Mouse (Mus musculus) bone marrow macrophage, adult 2 months (primary cell): ENCODE results near the gene Stag1. TPM values are rescaled to one million over a fixed set of nuclear protein-coding genes. Genes with fewer than 3 reads are reported as not detected.

Experiments used
- H3K27ac ChIP-seq: 2 replicates; pipeline ENCODE4 v1.5.1; 2012; ENCODE audit warnings: low read depth, low read length; ENCODE audit not compliant: insufficient read depth
- H3K4me1 ChIP-seq: 2 replicates; pipeline ENCODE4 v1.6.1; 2012; ENCODE audit warnings: low read length; ENCODE audit not compliant: control insufficient read depth, insufficient read depth
- H3K4me3 ChIP-seq: 2 replicates; pipeline ENCODE4 v1.5.1; 2012; ENCODE audit warnings: mild to moderate bottlenecking, low read length, moderate library complexity; ENCODE audit not compliant: insufficient read depth
- CTCF ChIP-seq: IDR thresholded peaks from 2 replicates; pipeline ENCODE4 v1.5.1; 2012; ENCODE audit warnings: low read depth, mild to moderate bottlenecking, low read length, moderate library complexity
- POLR2A ChIP-seq: IDR thresholded peaks from 2 replicates; pipeline ENCODE4 v1.6.1; 2012; ENCODE audit warnings: mild to moderate bottlenecking, low read depth, low read length, borderline replicate concordance
- polyA plus RNA-seq: library from polyadenylated mRNA; stranded (reverse); fragments of >200 nt; gene quantifications from 2 replicates; pipeline ENCODE4 v1.2.4, GENCODE M21; 2012; ENCODE audit not compliant: missing spikeins, insufficient read depth, insufficient read length

Gene Stag1
- polyA plus RNA-seq, 1 experiment: 34.1 TPM

DNA sequence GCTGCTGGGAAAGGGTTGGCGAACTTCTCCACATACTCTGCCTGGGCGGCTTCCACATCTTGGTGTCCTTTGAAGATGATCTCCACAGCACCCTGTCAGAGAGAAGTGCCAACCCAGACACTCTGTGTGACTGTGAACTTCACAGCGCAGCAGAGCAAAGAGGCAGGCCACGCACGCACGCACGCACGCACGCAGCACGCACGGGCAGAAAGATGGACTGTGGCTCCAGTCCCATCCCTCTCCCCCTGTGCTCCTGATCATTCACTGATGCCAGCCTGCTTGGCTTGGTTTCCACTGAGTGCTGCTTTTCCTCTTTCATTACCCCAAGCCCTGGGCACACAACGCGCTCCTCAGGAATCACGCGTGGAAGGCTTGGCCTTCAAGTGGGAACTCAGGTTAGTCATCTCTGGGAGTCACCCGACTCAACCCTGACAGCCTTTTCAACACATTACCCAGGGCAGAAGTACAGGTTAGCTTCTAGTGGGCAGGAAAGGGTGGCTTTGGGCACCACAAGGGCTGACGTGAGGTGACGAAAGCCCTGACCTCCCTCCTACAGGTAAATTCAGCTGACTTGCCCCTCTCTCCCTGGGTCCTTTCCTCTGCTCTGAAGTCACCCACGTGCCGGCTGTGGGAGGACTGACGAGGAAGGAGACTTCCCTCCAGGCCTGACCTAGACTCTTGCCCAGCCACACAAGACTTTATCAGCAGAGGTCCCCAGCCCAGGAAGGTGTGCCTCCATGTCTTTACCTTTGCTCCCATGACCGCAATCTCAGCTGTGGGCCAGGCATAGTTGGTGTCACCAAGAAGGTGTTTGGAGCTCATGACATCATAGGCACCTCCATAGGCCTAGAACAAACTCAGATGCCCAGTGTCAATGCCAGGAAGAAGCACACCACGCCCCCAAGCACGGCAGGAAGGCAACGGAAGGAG lies 387.0 kb downstream of the Stag1 start:
- H3K4me3 ChIP-seq: no peak overlapping the region
- H3K4me1 ChIP-seq: no peaks in the 10 kb centered on the region
- TF ChIP-seq CTCF (no peak), POLR2A (no peak)
- no peak overlapping the region for H3K27ac ChIP-seq

DNA sequence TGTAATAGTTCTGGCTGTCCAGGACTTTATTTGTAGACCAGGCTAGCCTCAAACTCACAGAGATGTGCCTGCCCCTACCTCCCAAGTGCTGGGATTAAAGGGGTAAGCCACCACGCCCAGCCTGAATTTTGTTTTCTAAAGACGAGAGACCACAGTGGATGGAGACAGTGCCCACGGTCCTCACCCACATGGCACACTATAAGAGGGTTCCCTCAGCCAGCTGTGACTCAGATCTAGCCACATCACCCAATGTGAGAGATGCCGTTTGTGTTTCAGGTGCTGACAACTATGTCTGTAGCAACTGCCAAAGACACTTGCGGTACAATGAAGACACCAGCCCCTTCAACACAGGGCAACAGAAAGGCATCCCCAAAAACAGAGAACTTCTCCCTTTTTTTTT lies 389.4 kb downstream of the Stag1 start:
- no peak overlapping the region for H3K4me3 ChIP-seq
- no peak for TF ChIP-seq POLR2A
- no peak for TF ChIP-seq CTCF
- no peaks in the 10 kb centered on the region for H3K4me1 ChIP-seq
- no peak overlapping the region for H3K27ac ChIP-seq

DNA sequence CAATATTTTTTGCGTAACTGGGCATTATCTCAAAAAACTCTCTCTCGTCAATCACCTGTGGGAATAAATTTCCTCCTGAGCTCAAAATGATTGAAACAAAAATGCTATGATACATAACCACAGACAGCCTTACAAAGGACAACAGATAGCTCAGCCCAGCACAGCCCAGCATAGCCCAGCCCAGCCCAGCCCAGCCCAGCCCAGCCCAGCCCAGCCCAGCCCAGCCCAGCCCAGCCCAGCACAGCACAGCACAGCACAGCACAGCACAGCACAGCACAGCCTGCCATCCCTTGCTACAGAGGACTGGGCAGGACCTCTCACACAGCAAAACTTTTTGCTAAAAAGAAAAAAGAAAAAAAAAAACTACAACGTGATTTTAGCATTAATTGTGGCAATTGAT lies 390.3 kb downstream of the Stag1 start:
- TF ChIP-seq CTCF (no peak), POLR2A (no peak)
- Histone ChIP-seq H3K4me1 (no peaks in the 10 kb centered on the region), H3K27ac (no peak overlapping the region), H3K4me3 (no peak overlapping the region)

DNA sequence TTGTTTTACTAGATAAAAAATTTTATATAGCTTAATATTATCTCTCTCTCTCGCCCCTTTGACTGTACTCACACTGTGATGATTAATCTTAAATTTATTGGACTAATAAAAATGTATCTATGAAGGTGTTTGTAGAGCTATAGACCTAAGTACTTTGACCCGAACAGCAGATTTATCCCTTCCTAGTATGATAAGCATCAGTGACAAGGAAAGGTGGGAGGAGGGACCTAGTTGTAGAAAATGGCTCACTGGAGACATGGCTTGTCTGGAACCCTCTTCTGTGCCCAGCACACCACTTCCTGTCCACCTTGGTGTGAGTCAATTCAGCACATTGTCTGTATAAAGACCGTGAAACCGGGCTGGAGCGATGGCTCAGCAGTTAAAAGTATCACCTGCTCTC lies 393.0 kb downstream of the Stag1 start:
- H3K4me3 ChIP-seq: no peak overlapping the region

DNA sequence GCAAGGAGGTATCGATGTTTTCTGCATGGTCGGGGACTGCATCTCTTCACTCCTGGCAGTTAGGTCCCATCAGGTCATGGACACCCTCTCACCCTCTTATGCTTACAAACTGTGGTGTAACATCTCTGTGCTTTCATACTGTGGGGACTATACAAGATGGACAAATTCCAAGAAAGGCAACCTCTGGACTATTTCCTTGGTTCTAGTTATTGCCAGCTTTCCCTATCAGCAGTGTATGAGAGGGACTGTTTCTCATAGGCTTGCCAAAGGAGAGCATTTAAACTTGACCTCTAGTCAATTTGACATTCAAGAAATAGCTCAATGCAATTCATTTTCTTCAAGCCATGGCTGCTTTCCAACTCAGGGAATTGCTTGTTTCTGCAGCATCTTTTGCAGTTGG lies 393.7 kb downstream of the Stag1 start:
- no peak for TF ChIP-seq CTCF
- TF ChIP-seq POLR2A: no peak
- H3K4me1 ChIP-seq: no peaks in the 10 kb centered on the region
- H3K4me3 ChIP-seq: no peak overlapping the region
- H3K27ac ChIP-seq: no peak overlapping the region

More for the DNA sequence above, 393.0 kb downstream of the Stag1 start:
- no peak for TF ChIP-seq POLR2A
- no peak for TF ChIP-seq CTCF
- Histone ChIP-seq H3K4me1 (no peaks in the 10 kb centered on the region), H3K27ac (no peak overlapping the region)

- no peaks in the 10 kb centered on the region for H3K4me1 ChIP-seq
- H3K27ac ChIP-seq: no peak overlapping the region
- H3K4me3 ChIP-seq: no peak overlapping the region
- TF ChIP-seq CTCF (no peak), POLR2A (no peak)
Measured at GRCm38 (mm10) chr9:100992191-100992590, 394.6 kb downstream of the Stag1 start.

GRCm38 (mm10) chr9:100993937-100994336 lies 396.3 kb downstream of the Stag1 start:
- no peak overlapping the region for H3K4me3 ChIP-seq
- H3K27ac ChIP-seq: no peak overlapping the region
- no peaks in the 10 kb centered on the region for H3K4me1 ChIP-seq
- TF ChIP-seq CTCF (no peak), POLR2A (no peak)

- TF ChIP-seq CTCF: no peak
- no peak for TF ChIP-seq POLR2A
- Histone ChIP-seq H3K27ac (no peak overlapping the region), H3K4me3 (no peak overlapping the region), H3K4me1 (no peaks in the 10 kb centered on the region)
Measured at GRCm38 (mm10) chr9:100997138-100997537, 399.5 kb downstream of the Stag1 start.

DNA sequence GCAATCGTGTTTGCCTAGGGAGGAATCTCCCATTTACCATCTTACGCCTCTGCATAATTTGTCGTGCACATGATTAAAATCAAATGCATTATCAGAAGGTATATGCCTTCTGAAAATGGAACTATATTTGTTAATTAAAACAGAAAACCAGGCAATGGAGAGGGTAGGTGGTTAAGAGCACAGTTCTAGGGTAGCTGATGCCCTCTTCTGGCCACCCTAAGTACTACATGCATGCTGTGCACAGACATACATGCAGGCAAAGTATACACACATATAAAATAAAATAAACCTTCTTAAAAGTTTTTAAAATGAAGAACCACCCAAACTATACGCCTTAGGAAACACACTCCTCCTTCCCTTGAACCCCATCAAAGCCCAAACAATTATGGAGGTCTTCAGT lies 404.5 kb downstream of the Stag1 start:
- Histone ChIP-seq H3K4me1 (no peaks in the 10 kb centered on the region), H3K27ac (no peak overlapping the region), H3K4me3 (no peak overlapping the region)
- TF ChIP-seq POLR2A (no peak), CTCF (no peak)

DNA sequence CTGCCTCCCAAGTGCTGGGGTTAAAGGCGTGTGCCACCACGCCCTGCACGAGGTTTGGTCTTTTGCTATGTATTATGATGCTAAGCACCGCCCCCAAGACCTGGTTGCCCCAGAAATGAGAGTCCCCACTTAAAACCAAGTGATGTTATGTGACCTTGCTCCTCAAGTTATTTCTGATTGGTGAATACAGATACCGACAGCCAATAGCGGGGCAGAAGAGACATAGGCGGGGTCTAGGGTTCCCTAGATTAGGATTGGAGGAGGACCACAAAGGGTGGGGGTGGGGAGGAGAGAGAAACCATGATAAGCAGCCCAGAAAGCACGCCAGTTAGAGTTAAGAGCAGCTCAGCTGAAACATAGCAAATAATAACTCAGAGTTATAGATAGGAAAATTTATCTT lies 405.2 kb downstream of the Stag1 start:
- H3K4me3 ChIP-seq: no peak overlapping the region
- no peaks in the 10 kb centered on the region for H3K4me1 ChIP-seq
- H3K27ac ChIP-seq: no peak overlapping the region
- TF ChIP-seq POLR2A (no peak), CTCF (no peak)
